Mouse (Mus musculus) cerebral cortex, adult 2 months (tissue): Measurements from ENCODE around the gene Sdccag8.

Source experiments
- WGBS: fragments of 180-500 bp; shearing (Covaris S2); methylation state at CpG from one replicate; pipeline ENCODE4 v1.1.7; 2018; 5-methylcytosine and 5-hydroxymethylcytosine counted together

Sdccag8 gene

GRCm38 (mm10) chr1:176880943-176881342, 66.5 kb downstream of the Sdccag8 start:
- whole genome bisulfite sequencing = 74% methylated on average over 6 of the region's 6 CpGs

- 65% methylated on average over 17 of the region's 17 CpGs for WGBS
Observed at GRCm38 (mm10) chr1:176885207-176885933, 70.9 kb downstream of the Sdccag8 start.

GRCm38 (mm10) chr1:176886002-176886401, 71.5 kb downstream of the Sdccag8 start:
- WGBS = 84% methylated on average over 5 of the region's 5 CpGs

- WGBS = 84% methylated on average over 6 of the region's 6 CpGs
Observed at GRCm38 (mm10) chr1:176903741-176904140, 89.3 kb downstream of the Sdccag8 start.

- WGBS = 92% methylated on average over 2 of the region's 2 CpGs
Observed at GRCm38 (mm10) chr1:176915946-176916345, 101.5 kb downstream of the Sdccag8 start.

GRCm38 (mm10) chr1:176919486-176919885, 105.0 kb downstream of the Sdccag8 start:
- 80% methylated on average over 12 of the region's 12 CpGs for WGBS

- 64% methylated on average over 5 of the region's 5 CpGs for WGBS
Observed at GRCm38 (mm10) chr1:176922842-176923241, 108.4 kb downstream of the Sdccag8 start.

GRCm38 (mm10) chr1:176926009-176926408, 111.5 kb downstream of the Sdccag8 start:
- whole genome bisulfite sequencing = 61% methylated on average over 5 of the region's 5 CpGs

GRCm38 (mm10) chr1:176927312-176927711, 112.9 kb downstream of the Sdccag8 start:
- WGBS = 56% methylated on average over 9 of the region's 9 CpGs

GRCm38 (mm10) chr1:176929710-176930109, 115.2 kb downstream of the Sdccag8 start:
- whole genome bisulfite sequencing = 57% methylated on average over 8 of the region's 8 CpGs

GRCm38 (mm10) chr1:176930574-176930973, 116.1 kb downstream of the Sdccag8 start:
- 50% methylated on average over 2 of the region's 2 CpGs for WGBS

- 54% methylated on average over 4 of the region's 4 CpGs for WGBS
Observed at GRCm38 (mm10) chr1:176930981-176931500, 116.6 kb downstream of the Sdccag8 start.

- 55% methylated on average over 10 of the region's 10 CpGs for WGBS
Observed at GRCm38 (mm10) chr1:176931511-176931910, 117.1 kb downstream of the Sdccag8 start.

GRCm38 (mm10) chr1:176932320-176932950, 118.0 kb downstream of the Sdccag8 start:
- 60% methylated on average over 12 of the region's 12 CpGs for WGBS

GRCm38 (mm10) chr1:176933319-176933718, 118.9 kb downstream of the Sdccag8 start:
- 43% methylated on average over 7 of the region's 7 CpGs for WGBS

GRCm38 (mm10) chr1:176934043-176934762, 119.7 kb downstream of the Sdccag8 start:
- 38% methylated on average over 13 of the region's 13 CpGs for WGBS

- WGBS = 36% methylated on average over 8 of the region's 8 CpGs
Observed at GRCm38 (mm10) chr1:176939901-176940341, 125.5 kb downstream of the Sdccag8 start.

GRCm38 (mm10) chr1:176943126-176943525, 128.7 kb downstream of the Sdccag8 start:
- 94% methylated on average over 5 of the region's 5 CpGs for WGBS

- WGBS = 72% methylated on average over 5 of the region's 5 CpGs
Observed at GRCm38 (mm10) chr1:176943987-176944386, 129.5 kb downstream of the Sdccag8 start.

- WGBS = 70% methylated on average over 8 of the region's 8 CpGs
Observed at GRCm38 (mm10) chr1:176944458-176945174, 130.2 kb downstream of the Sdccag8 start.

- 74% methylated on average over 12 of the region's 12 CpGs for WGBS
Observed at GRCm38 (mm10) chr1:176945175-176945540, 130.7 kb downstream of the Sdccag8 start.
